Mouse (Mus musculus) CD4-positive, CD25-positive, alpha-beta regulatory T cell, adult 2 months (primary cell): ENCODE data around the gene Rergl.

Experiments used
- DNase-seq: peaks from one replicate; pipeline ENCODE4 v3.0.0-alpha.2; 2012; ENCODE audit warnings: low read depth, low spot score

Rergl gene

DNA sequence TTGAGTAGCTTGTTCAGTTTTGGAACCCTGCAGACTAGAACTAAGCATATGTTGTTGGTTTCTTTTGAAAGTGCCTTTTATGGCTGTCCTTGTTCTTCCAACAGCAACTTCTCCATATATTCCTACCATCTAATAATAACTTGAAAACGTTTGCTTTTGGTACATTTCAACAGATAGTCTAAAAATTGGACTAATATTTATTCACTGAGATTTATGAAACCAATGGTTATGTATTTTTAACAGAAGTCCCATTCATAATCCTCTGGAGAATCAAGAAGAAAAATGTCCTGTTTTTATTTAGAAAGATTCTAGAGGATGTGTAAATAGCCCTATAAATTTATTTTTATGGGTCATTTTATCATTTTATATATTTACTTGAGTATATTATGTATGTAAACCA, at the start of gene Rergl:
Gene Rergl (minus strand): TSS at position 101 of the 400 bp plus-strand sequence.
- DNase-seq: no peak

DNA sequence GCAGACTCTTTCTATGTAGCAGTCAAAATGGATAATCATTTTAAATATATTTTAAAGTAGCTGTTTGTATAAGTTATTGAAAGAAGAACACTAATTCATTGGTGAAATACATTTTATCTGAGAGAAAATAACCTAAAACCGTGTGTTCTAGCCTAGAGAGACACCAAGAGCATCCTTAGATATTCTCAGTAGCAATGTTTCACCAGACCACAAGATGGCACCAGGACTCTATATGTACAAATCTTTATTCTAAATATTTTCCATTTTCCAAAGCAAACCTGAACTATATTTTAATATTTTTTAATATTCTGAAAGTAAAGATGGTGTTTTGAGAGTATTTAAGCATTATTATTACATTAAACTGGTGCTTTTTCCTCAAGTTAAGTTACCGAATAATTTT, 36.7 kb upstream of the Rergl start:
- no peak for DNase-seq

DNA sequence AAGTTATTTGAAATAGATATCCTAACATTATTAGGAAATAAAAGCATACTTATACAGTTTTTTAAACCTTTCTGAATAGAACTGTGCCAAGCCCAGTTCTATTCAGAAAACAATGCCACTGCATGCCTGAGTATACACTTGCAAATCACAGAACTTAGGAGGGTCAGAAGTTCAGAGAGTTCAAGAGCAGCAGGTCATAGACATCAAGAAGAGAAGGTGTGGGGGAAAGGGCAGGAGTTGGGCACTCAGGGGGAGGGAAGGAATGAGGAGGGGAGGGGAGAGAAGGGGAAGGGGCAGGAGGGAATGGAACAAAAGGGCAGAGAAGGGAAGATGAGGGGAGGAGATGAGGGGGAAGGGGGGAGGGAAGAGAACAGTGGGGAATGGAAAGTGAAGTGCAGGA, 23.6 kb upstream of the Rergl start:
- DNase-seq: no peak

DNA sequence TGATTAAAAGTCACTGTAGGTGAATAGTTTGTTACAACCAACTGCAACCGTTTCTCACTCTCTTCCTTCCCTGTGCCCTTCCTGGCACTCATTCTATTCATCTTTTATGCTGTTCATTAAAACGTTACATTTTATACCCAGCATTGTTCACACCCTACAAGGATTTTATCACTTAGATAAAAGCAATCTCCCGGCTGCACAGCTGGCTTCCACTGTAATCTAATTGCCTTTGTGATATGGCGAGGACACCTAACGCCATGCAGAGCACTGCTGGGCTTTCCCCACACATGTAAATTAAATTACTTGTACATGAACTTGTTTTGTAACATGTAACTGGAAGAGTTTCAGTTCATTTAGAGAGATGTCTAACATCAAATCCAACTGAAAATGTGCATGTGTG, 22.5 kb upstream of the Rergl start:
- no peak for DNase-seq

DNA sequence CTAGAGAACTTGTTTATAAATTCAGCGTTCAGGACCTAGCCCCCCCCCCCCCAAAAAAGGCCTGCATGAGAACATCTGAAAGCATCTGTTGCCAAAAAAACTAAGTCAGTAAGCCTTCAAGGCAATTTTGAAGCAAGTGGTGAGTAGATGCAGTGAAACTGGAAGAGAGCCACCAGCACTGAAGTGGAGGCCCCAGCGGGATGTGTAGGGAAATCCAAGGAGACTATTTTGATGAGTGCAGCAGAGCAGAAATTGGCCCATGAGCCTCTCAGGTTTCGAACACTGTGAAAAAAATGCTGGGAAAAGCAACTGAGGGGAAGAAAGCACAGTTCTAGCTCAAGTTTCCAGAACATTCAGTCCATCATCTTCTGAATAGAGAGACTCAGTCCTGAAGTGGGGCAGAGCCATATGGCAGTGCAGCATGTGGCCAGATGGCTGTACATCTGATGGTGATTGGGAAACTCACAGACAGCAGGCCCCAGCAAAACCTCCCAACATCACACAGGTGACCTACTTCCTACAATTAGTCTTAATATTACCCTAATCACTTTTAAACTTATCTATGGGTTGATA, 13.2 kb upstream of the Rergl start:
- DNase-seq: no peak

DNA sequence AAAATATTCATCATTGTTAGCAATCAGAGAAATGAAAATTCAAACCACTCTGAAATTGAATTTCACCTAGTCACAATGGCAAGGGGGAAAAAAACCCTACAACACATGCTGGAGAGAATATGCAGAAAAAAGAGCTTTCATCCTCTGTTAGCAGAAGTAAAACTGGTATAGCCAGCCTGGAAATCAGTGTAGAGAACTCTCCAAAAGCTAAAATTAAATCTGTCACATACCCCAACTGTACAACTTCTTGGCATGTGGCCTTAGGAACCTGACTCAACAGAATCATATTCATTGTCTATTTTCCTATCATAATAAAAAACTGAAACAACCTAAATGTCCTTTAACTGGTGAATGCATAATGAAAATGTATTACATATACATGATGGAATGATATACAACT, 22.0 kb downstream of the Rergl start:
- DNase-seq: no peak

DNA sequence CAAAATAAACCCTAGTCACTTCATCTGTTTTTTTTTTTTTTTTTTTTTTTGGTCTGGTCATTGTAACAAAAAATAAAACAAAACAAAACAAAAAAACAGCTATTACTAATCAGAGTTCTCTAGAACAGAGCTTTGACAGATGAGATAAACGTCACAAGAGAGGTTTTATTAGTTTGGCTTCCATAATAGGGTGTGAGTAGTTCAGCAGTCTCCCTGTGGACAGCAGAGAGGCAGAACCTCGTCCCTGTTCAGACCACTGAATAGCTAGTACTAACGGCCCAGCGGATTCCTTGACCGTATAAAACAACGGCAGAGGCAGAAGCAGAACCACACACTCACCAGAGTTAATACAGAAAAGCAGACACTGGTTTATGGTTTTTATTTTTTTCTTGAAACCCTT, 36.8 kb downstream of the Rergl start:
- no peak for DNase-seq

DNA sequence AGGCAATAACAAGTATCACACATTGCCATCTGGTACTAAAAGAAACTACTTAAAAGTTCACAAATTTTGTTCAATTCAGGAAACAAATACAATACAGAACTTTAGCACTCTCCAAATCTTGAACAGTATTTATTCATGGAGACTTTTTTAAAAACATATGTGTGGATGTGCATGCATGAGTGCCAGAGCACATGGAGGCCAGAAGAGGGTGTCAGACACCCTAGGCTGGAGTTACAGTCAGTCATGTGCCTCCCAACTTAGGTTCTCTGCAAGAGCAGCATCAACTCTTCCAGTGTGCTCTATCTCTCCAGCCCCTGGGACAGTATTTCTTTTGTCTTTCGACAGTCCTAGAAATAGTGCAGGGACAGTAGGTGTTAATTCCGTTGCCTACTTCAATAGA, 37.5 kb downstream of the Rergl start:
- no peak for DNase-seq

DNA sequence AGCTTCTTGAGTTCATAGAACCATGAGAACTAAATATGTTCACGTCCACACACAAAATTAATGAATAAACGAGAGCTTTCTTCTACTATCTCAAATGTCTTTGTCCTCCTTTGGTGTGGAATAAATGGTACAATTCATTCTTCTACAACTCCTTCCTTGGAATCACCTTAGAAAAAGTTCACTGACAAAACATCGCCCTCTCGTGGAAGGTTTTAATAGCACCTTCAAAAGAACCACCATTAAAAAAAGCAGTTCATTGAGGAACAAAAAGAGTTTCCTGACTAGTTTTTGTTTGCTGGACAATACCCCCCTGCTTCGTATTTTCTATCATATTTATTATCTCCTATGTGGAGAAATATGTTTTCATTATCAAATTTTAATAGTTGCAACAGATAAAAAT, 40.7 kb downstream of the Rergl start:
- no peak for DNase-seq

DNA sequence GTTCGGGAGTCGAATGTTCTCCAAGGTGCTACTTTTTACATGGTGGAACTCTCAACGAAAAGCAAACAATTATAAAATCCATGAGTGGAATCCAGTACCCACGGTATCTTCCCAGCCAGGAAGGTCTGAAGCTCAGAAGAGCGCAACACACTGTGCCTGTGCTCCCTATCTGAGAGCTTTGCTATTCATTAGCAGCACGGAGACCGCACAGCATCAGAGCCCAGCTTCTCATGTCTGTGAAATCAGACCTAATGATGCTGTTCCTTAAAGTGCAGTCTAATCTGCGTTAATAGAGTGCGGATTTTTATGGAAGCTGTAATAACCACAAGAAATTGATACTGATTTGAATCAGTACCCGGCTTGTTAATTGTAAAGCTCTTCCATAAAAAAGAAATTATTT, 41.3 kb downstream of the Rergl start:
- no peak for DNase-seq

DNA sequence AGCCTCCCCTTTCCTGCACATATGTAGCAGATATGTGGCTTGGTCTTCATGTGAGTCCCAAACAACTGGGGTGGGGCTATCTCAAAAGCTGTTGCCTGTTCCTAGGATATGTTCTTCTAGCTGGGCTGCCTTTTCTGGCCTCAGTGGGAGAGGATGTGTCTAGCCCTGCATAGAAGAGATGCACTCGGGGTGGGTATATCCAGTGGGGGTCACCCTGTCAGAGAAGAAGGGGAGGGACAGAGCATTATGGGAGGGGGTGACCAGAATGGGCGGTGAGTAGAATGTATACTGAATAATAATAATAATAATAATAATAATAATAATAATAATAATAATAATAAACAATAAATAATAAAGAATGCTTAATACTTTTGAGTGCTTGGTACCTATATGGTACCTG, 57.8 kb downstream of the Rergl start:
- DNase-seq: no peak
